Mouse (Mus musculus): Measurements from ENCODE around the gene Tnfsf11.

Gene Tnfsf11

GRCm38 (mm10) chr14:78307286-78308237 lies at the start of gene Tnfsf11:
TSS of gene Tnfsf11 (minus strand) at chr14:78308043.
- DNase-seq (ENCODE audit: low spot score): no peak

DNA sequence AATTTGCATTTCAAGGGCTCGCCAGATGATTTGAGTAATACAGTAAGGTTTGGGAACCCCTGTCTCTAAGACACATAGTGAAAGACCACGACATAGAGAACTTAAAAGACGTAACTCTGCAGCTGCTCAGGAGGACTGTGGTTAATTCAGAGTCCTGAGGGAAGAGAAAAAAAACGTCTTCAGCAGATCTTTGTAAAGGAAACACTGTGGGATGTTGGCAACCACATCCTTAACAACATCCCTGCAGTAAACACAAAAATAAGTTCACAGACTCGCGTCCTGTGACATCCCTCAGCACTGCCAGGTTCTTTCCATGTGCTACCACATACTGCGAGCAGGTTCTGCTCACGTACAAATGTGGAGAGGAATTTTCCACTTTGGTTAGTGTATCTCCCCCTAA lies 48.9 kb upstream of the Tnfsf11 start:
- no peak for DNase-seq (ENCODE audit: low spot score)

DNA sequence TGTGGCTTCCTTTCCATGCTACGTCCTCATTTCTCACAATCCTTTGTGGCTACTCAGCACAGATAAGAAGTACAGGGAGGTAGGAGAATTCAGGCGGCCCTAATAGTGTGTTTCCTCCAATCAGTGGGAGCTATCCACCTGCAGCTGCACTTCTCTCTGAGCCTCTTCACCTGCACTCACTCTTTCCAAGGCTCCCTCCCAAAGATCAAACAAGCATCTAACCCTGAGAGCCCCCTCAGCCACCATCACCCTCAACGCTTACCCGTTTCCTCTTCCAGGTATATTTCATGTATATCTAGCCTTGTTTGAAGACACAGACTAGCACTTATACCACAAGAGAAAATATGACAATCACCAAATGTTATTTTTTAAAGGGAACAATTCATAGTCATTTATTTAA lies 47.5 kb upstream of the Tnfsf11 start:
- no peak for DNase-seq (ENCODE audit: low spot score)

DNA sequence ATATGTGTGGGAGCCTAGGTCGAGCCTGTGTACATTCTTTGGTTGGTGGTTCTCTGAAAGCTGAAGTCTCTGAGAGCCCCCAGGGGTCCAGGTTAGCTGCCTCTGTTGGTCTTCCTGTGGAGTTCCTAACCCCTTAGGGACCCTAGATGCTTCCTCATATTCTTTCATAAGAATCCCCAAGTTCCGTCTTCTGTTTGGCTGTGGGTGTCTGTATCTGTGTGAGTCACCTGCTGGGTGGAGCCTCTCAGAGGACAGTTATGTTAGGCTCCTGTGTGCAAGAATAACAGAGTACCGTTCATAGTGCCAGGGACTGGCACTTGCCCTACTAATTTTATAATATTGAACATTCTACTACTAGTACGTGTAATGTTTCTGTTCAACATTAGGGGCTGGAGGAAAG lies 45.0 kb upstream of the Tnfsf11 start:
- no peak for DNase-seq (ENCODE audit: low spot score)

DNA sequence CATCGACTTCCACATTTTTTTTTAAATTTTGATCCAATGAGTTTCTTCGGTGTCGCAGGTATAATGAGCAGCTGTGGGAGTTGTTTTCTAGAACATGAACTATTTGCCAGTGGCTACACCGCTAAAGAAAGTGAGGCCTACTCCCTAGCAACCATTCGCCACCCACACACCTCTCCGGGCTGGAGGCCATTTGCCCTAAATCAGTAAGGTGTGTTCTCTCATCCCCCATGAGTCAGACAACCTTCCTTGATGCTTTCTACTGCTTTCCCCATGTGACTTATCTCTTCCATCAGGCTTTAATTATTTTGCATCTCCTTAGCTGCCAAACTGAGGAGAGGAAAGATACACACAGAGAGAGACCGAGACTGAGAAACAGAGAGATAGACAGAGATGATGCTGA lies 43.7 kb upstream of the Tnfsf11 start:
- DNase-seq (ENCODE audit: low spot score): no peak

GRCm38 (mm10) chr14:78347715-78348114 lies 39.9 kb upstream of the Tnfsf11 start:
- no peak for DNase-seq (ENCODE audit: low spot score)

- DNase-seq (ENCODE audit: low spot score): no peak
Measured at GRCm38 (mm10) chr14:78343007-78343406, 35.2 kb upstream of the Tnfsf11 start.

DNA sequence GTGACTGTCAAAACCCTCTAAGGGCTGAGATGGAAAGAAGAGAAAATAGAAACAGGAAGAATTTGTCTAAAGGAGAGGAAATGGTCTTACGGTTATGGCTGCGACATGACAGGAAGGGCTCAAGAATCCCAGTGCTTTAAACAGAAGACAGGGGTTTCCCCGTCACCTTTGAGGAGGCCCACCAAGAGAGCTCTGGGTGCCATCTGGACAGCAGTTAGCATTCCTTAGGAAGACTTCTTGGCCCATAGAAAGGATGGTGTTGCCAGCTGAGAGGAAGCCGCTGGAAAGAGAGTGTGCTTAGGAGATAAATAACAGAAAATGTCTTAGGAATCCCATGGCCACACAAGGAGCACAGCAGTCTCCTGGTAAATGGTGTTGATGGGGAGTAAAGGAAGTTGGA lies 34.3 kb upstream of the Tnfsf11 start:
- DNase-seq (ENCODE audit: low spot score): no peak

DNA sequence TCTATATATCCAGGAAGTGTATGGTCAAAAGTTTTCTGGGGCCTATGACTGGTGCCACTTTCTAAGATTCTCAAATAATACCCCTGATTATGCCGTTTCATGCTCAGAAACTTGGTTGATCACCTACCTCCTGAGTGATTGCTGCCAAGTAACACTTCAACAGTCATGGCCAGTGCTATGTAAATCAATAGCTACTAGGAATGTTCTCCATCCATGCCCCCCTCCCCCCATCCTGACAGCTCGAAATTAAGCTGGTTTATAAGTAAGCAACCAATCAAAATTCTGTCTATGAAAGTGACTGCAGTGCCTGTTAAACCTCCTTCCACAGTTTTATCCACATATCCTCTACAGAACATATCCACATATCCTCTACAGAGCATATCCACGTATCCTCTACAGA lies 25.5 kb upstream of the Tnfsf11 start:
- no peak for DNase-seq (ENCODE audit: low spot score)

DNA sequence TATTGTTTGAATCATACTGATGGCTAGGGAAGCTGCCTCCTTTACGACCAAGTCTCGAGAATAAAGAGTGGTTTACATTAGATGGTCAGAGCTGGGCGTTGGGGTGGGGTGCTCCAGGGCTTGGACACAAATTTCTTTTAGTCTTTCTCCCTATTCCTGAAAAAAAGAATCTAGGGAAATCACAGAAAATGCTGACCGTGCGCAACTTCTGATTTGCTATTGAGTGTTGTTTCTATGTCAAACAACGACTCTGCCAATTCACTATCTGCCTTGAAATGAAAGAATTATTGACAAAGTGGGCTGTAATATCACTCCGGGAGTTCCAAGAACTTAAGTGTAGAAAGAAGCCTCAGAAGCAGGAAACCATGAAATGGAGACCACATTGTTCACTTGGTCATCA lies 23.5 kb upstream of the Tnfsf11 start:
- DNase-seq (ENCODE audit: low spot score): no peak

- no peak for DNase-seq (ENCODE audit: low spot score)
Measured at GRCm38 (mm10) chr14:78330576-78331300, 22.9 kb upstream of the Tnfsf11 start.

DNA sequence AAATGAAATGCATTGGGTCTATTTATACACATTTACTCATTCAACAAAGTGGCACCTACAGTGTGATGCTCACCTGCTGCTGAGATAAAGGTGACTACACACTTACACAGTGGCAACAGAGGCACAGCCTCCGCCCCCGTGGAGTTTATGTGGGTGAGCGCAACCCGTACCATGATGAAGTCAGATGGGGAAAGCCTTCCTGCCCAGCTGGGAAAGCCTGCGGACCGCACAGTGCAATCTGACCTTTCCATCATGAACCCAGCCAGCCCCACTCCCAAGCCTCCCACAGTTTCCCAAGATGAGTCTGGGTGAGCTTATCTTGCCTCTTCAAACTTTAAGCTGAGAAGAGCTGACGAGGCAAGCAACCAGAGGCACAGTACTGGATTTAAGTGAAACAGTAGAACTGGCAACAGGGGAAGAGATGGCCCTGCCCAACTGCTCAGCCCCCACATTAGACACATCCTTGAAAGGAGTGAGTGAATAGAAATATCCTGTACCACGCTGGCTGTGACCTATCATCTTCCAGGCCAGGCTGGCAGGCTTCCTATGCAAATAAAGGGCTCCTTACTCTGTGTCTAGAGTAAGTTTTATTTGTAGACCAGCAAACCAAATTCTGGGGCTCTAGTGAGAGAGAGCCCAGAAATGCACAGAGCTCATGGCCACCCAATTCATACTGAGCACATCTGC lies 22.1 kb upstream of the Tnfsf11 start:
- DNase-seq (ENCODE audit: low spot score): no peak

- DNase-seq (ENCODE audit: low spot score): no peak
Measured at GRCm38 (mm10) chr14:78323356-78323755, 15.5 kb upstream of the Tnfsf11 start.

DNA sequence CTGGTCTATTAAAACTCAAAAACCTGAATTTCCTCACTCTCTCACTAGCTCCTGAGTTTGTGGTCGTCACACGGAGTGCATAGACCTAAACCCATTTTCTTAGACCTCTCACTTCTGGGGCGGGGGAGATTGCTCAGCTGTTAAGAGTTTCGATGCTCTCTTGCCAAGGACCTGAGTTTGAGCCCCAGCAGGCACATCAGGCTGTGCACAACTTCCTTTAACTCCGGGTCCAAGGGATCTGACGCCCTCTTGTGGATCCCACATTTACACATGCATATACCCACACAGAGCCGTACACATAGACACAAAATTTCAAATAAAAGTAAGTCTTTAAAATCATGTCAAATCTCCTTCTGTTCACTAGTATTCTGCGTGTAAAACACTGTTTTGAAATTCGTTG lies 15.1 kb upstream of the Tnfsf11 start:
- no peak for DNase-seq (ENCODE audit: low spot score)

- no peak for DNase-seq (ENCODE audit: low spot score)
Measured at GRCm38 (mm10) chr14:78320248-78320647, 12.4 kb upstream of the Tnfsf11 start.

- DNase-seq (ENCODE audit: low spot score): no peak
Measured at GRCm38 (mm10) chr14:78319580-78319979, 11.7 kb upstream of the Tnfsf11 start.

GRCm38 (mm10) chr14:78319000-78319399 lies 11.2 kb upstream of the Tnfsf11 start:
- DNase-seq (ENCODE audit: low spot score): no peak

DNA sequence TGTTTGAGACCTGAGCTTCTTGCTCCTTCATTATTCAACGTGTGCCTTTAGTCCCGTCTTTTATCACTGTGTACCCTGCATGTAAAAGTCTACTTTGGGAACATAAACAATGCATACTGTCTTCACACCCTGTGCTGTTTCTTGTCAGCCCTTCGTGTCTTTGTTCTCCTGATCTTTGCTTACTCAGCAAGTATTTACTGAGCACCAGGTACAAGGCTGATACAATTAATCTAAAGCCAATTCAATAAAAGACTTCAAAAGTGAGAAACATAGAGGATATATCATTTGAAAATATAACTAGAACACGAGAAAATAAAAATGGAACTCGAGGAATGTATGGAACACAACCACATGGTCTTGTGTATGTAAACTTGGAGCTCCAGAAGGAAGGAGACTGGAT lies 9.8 kb upstream of the Tnfsf11 start:
- DNase-seq (ENCODE audit: low spot score): no peak

- DNase-seq (ENCODE audit: low spot score): no peak
Measured at GRCm38 (mm10) chr14:78300914-78301313, 6.9 kb downstream of the Tnfsf11 start.

DNA sequence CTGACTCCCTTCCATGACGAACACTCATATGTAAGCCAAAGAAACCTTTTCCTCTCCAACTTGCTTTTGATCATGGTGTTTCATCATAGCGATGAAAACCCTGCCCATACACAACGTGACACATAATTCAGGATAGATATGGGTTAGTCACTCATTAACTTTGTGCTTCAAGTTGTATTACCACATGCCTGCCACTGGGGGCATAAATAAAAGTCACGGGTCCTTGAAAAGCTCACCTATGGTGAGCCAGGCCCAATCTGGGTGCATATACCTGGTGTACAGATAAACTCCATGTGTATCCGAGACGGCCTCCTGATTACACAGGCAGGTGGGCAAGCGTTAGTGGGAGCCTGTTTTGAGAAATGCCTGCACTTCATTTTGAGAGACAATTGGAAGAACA lies 15.2 kb downstream of the Tnfsf11 start:
- no peak for DNase-seq (ENCODE audit: low spot score)

- DNase-seq (ENCODE audit: low spot score): no peak
Measured at GRCm38 (mm10) chr14:78289912-78290523, 17.8 kb downstream of the Tnfsf11 start.

DNA sequence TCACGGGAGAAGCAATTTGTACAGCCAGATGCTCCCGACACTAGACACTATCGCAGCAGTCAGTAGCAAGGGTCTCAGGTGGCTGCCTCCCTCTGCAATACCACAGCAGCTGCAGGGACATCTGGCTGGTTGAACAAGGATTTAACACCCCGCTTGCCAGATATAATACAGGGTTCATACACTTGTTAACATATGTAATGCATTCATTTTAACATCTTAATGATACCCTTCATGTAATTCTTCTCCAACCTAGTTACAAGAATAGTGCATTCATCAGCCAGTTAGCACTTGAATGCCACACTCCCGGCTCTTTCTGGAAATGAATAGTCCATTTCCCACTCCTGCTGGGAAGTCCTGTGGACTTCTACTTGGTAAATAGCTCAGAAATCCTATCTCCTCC lies 18.9 kb downstream of the Tnfsf11 start:
- no peak for DNase-seq (ENCODE audit: low spot score)
